Mouse (Mus musculus) liver, adult 2 months (tissue): ENCODE data around the gene Dpyd. TPM values are rescaled to one million over a fixed set of nuclear protein-coding genes. Genes with fewer than 3 reads are reported as not detected.

Experiments used
- DNase-seq: peaks from one replicate; pipeline ENCODE4 v3.0.0-alpha.2; 2011; ENCODE audit warnings: low read depth, low spot score; ENCODE audit errors: extremely low read depth
- H3K27ac ChIP-seq: fragments of 200-500 bp; replicated peaks from 2 replicates; pipeline ENCODE4 v1.5.1; 2012; ENCODE audit warnings: low read depth, mild to moderate bottlenecking, control low read depth, inconsistent platforms, low read length; ENCODE audit not compliant: insufficient read depth
- H3K27me3 ChIP-seq: fragments of 200-500 bp; 2 replicates; pipeline ENCODE4 v1.6.1; 2012; ENCODE audit warnings: mild to moderate bottlenecking, moderate library complexity, low read length, inconsistent platforms; ENCODE audit not compliant: control insufficient read depth, insufficient read depth
- H3K36me3 ChIP-seq: fragments of 200-500 bp; 2 replicates; pipeline ENCODE4 v1.6.1; 2012; ENCODE audit warnings: low read length, inconsistent platforms; ENCODE audit not compliant: control insufficient read depth, insufficient read depth
- H3K4me1 ChIP-seq: fragments of 200-500 bp; 2 replicates; pipeline ENCODE4 v1.6.1; 2011; ENCODE audit warnings: low read length; ENCODE audit not compliant: control insufficient read depth, insufficient read depth
- H3K4me3 ChIP-seq: fragments of 200-500 bp; 2 replicates; pipeline ENCODE4 v1.5.1; 2011; ENCODE audit warnings: low read depth, mild to moderate bottlenecking, control low read depth, low read length, moderate library complexity; ENCODE audit not compliant: insufficient read depth
- H3K79me2 ChIP-seq: fragments of 200-500 bp; 2 replicates; pipeline ENCODE4 v1.6.1; 2012; ENCODE audit warnings: inconsistent platforms, mild to moderate bottlenecking, low read length, moderate library complexity; ENCODE audit not compliant: control insufficient read depth, insufficient read depth
- H3K9ac ChIP-seq: fragments of 200-500 bp; 2 replicates; pipeline ENCODE4 v1.6.1; 2012; ENCODE audit warnings: low read depth, mild to moderate bottlenecking, control low read depth, inconsistent platforms, low read length
- CTCF ChIP-seq: fragments of 200-500 bp; IDR thresholded peaks from 2 replicates; pipeline ENCODE4 v1.5.1; 2011; ENCODE audit warnings: low read depth, low read length, control low read depth
- POLR2A ChIP-seq: fragments of 200-500 bp; IDR thresholded peaks from 2 replicates; pipeline ENCODE4 v1.6.1; 2011; ENCODE audit warnings: low read length, control low read depth; ENCODE audit not compliant: insufficient read depth; ENCODE audit errors: extremely low read depth
- WGBS: fragments of 180-500 bp; shearing (Covaris S2); methylation state at CpG from one replicate; pipeline ENCODE4 v1.1.7; 2018; 5-methylcytosine and 5-hydroxymethylcytosine counted together
- polyA plus RNA-seq: library from polyadenylated mRNA; depleted of rRNA; stranded (reverse); fragments of >200 nt; gene quantifications from 2 replicates; pipeline ENCODE4 v1.2.3, GENCODE M21; 2012
- total RNA-seq: library from RNA; depleted of rRNA; stranded (reverse); fragments of >200 nt; gene quantifications from 2 replicates; pipeline ENCODE4 v1.2.3, GENCODE M21; 2014

The Dpyd gene
- total and polyA plus RNA-seq, 2 experiments, result 65.4 to 470 TPM

GRCm38 (mm10) chr3:119165691-119166090, 603.8 kb downstream of the Dpyd start:
- no peaks in the 10 kb centered on the region for H3K79me2 ChIP-seq
- H3K9ac ChIP-seq, result no peak overlapping the region
- no peaks in the 10 kb centered on the region for H3K27me3 ChIP-seq
- no peaks in the 10 kb centered on the region; the same call in 1 of the 2 replicates for H3K4me1 ChIP-seq
- TF ChIP-seq POLR2A (no peak), CTCF (no peak)
- no peaks in the 10 kb centered on the region; the same call in 1 of the 2 replicates for H3K36me3 ChIP-seq
- no peak overlapping the region for H3K27ac ChIP-seq
- DNase-seq, result peak; percentile 78
- no peak overlapping the region for H3K4me3 ChIP-seq
- WGBS, result 30% methylated on average over 6 of the region's 6 CpGs

DNA sequence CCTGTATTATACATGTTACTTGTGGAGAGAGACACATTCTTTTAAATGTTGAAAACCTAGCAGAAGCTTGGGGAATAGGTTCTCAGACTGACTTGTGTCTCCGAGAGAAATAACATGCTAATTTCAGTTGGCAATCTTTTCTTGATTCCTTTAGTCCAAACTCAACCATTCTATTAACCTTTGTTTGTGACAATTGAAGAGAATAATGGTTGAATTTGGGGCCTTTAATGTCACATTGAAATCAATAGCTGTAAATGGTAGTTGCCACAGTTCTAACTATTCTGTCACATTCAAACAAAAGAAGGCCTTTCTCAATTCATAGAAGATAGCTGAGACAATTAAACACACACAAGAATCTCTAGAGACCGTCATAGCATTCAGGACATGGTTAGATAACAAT, 606.2 kb downstream of the Dpyd start:
- H3K4me1 ChIP-seq, result no peaks in the 10 kb centered on the region; the same call in 1 of the 2 replicates
- WGBS, result 91% methylated on average over 2 of the region's 2 CpGs
- no peak for DNase-seq
- H3K27ac ChIP-seq, result no peak overlapping the region
- TF ChIP-seq POLR2A, result no peak
- TF ChIP-seq CTCF, result no peak
- H3K27me3 ChIP-seq, result no peaks in the 10 kb centered on the region
- H3K36me3 ChIP-seq, result no peaks in the 10 kb centered on the region
- no peaks in the 10 kb centered on the region for H3K79me2 ChIP-seq
- no peak overlapping the region for H3K4me3 ChIP-seq
- no peak overlapping the region for H3K9ac ChIP-seq

- no peak overlapping the region for H3K27ac ChIP-seq
- H3K79me2 ChIP-seq, result no peaks in the 10 kb centered on the region
- no peak overlapping the region for H3K9ac ChIP-seq
- no peaks in the 10 kb centered on the region for H3K36me3 ChIP-seq
- no peak for TF ChIP-seq CTCF
- H3K4me1 ChIP-seq, result no peaks in the 10 kb centered on the region; the same call in 1 of the 2 replicates
- WGBS, result 67% methylated on average over 1 of the region's 1 CpGs
- no peak for DNase-seq
- H3K4me3 ChIP-seq, result no peak overlapping the region
- no peaks in the 10 kb centered on the region for H3K27me3 ChIP-seq
Measured at GRCm38 (mm10) chr3:119168661-119169060, 606.7 kb downstream of the Dpyd start.

GRCm38 (mm10) chr3:119183261-119183660, 621.3 kb downstream of the Dpyd start:
- Histone ChIP-seq H3K4me3 (no peak overlapping the region), H3K27me3 (no peaks in the 10 kb centered on the region), H3K36me3 (no peaks in the 10 kb centered on the region), H3K9ac (no peak overlapping the region), H3K27ac (no peak overlapping the region), H3K4me1 (no peaks in the 10 kb centered on the region), H3K79me2 (no peaks in the 10 kb centered on the region; the same call in 1 of the 2 replicates)
- no peak for TF ChIP-seq POLR2A
- WGBS, result 88% methylated on average over 3 of the region's 3 CpGs
- DNase-seq, result no peak

GRCm38 (mm10) chr3:119194071-119194470, 632.1 kb downstream of the Dpyd start:
- 62% methylated on average over 6 of the region's 6 CpGs for WGBS
- no peak overlapping the region for H3K27ac ChIP-seq
- peak; percentile 9 for DNase-seq
- TF ChIP-seq POLR2A (no peak), CTCF (no peak)
- no peaks in the 10 kb centered on the region for H3K27me3 ChIP-seq
- H3K36me3 ChIP-seq, result peaks cover 22% of the 10 kb centered on the region
- no peak overlapping the region for H3K9ac ChIP-seq
- H3K79me2 ChIP-seq, result no peaks in the 10 kb centered on the region
- H3K4me1 ChIP-seq, result no peaks in the 10 kb centered on the region
- no peak overlapping the region for H3K4me3 ChIP-seq

DNA sequence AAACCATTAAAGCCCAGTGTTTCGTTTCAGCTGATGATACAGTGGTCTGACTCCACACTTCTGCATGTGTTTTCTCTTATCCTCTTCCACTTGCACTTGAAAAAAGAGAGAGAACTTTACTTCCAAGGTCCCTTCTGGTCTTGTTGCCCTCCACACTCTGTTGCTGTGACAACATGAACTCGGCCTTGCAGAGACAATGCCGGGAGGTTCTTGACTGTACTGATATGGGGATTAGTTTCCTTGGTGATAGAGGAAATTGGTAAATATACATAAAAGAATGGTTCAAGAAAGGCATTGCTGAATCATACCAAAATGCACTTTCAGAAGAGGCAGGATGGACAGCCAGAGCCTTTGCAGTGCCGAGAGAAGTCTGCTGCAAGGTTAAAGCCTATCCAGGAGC, 633.7 kb downstream of the Dpyd start:
- 79% methylated on average over 4 of the region's 4 CpGs for WGBS
- Histone ChIP-seq H3K4me1 (no peaks in the 10 kb centered on the region), H3K9ac (no peak overlapping the region), H3K79me2 (no peaks in the 10 kb centered on the region), H3K27ac (no peak overlapping the region), H3K27me3 (no peaks in the 10 kb centered on the region), H3K36me3 (peaks cover 22% of the 10 kb centered on the region), H3K4me3 (no peak overlapping the region)
- TF ChIP-seq CTCF, result no peak
- TF ChIP-seq POLR2A, result no peak
- DNase-seq, result no peak
